Mouse (Mus musculus) MEL (cell line): ENCODE results near the gene Fam57b. TPM values are rescaled to one million over a fixed set of nuclear protein-coding genes. Genes with fewer than 3 reads are reported as not detected.

Source experiments
- DNase-seq: peaks from one replicate; pipeline ENCODE4 v3.0.0; 2011; ENCODE audit warnings: low read depth, low spot score
- H3K27ac ChIP-seq: 2 replicates; pipeline ENCODE4 v1.5.1; 2012; ENCODE audit warnings: low read depth, mild to moderate bottlenecking, control low read depth, low read length, moderate library complexity; ENCODE audit not compliant: control insufficient read depth
- H3K27me3 ChIP-seq, 2 experiments: fragments of 150-350 bp in 1 of 2; sonication (generic) in 1 of 2; 2 replicates each; pipeline ENCODE4 v1.6.1; 2012; ENCODE audit warnings: low read length in 2 of 2, mild to moderate bottlenecking in 2 of 2, improper control_type of control experiment in 1 of 2, moderate library complexity in 1 of 2; ENCODE audit not compliant: insufficient read depth in 2 of 2, control insufficient read depth in 1 of 2
- H3K36me3 ChIP-seq, 2 experiments: 2 replicates each; pipeline ENCODE4 v1.6.1; 2012 to 2014; ENCODE audit warnings: low read length in 2 of 2, improper control_type of control experiment in 1 of 2, inconsistent platforms in 1 of 2, mild to moderate bottlenecking in 1 of 2; ENCODE audit not compliant: insufficient read depth in 2 of 2, control insufficient read depth in 1 of 2
- H3K4me1 ChIP-seq, 2 experiments: fragments of 150-350 bp in 1 of 2; sonication (generic) in 1 of 2; 2 replicates each; pipeline ENCODE4 v1.6.1; 2012; ENCODE audit warnings: low read length in 2 of 2, improper control_type of control experiment in 1 of 2, mild to moderate bottlenecking in 1 of 2; ENCODE audit not compliant: insufficient read depth in 2 of 2, control insufficient read depth in 1 of 2
- H3K4me3 ChIP-seq, 2 experiments: fragments of 150-350 bp in 1 of 2; sonication (generic) in 1 of 2; 2 replicates each; pipeline ENCODE4 v1.5.1; 2012; ENCODE audit warnings: low read depth in 2 of 2, low read length in 2 of 2, mild to moderate bottlenecking in 2 of 2, moderate library complexity in 2 of 2, control low read depth in 1 of 2, improper control_type of control experiment in 1 of 2; ENCODE audit not compliant: control insufficient read depth in 1 of 2, insufficient read depth in 1 of 2
- H3K79me2 ChIP-seq: 2 replicates; pipeline ENCODE4 v1.6.1; 2012; ENCODE audit warnings: mild to moderate bottlenecking, low read length, moderate library complexity; ENCODE audit not compliant: control insufficient read depth, poor library complexity, insufficient read depth
- H3K9ac ChIP-seq: 2 replicates; pipeline ENCODE4 v1.6.1; 2012; ENCODE audit warnings: low read depth, mild to moderate bottlenecking, control low read depth, low read length, moderate library complexity; ENCODE audit not compliant: control insufficient read depth, poor library complexity, severe bottlenecking
- H3K9me3 ChIP-seq: fragments of 150-350 bp; sonication (generic); replicated peaks from 2 replicates; pipeline ENCODE4 v1.6.1; 2012; ENCODE audit warnings: mild to moderate bottlenecking, low read length, improper control_type of control experiment, moderate library complexity; ENCODE audit not compliant: insufficient read depth
- BHLHE40 ChIP-seq: IDR thresholded peaks from 2 replicates; pipeline ENCODE4 v1.6.1; 2012; ENCODE audit warnings: low read depth, mild to moderate bottlenecking, inconsistent platforms, low read length, improper control_type of control experiment, borderline replicate concordance
- CHD1 ChIP-seq: IDR thresholded peaks from 2 replicates; pipeline ENCODE4 v1.6.1; 2012; ENCODE audit warnings: low read depth, mild to moderate bottlenecking, inconsistent platforms, low read length, improper control_type of control experiment
- CTCF ChIP-seq, 3 experiments: IDR thresholded peaks in 2 of 3; conservative IDR thresholded peaks in 1 of 3; 2 replicates each; pipeline ENCODE4 v1.5.1; 2011 to 2012; ENCODE audit warnings: low read length in 3 of 3, low read depth in 2 of 3, mild to moderate bottlenecking in 2 of 3, improper control_type of control experiment in 1 of 3, inconsistent platforms in 1 of 3, mixed read lengths in 1 of 3, moderate library complexity in 1 of 3; ENCODE audit not compliant: control insufficient read depth in 1 of 3, insufficient read depth in 1 of 3, poor library complexity in 1 of 3, severe bottlenecking in 1 of 3
- E2F4 ChIP-seq: IDR thresholded peaks from 2 replicates; pipeline ENCODE4 v1.6.1; 2011; ENCODE audit warnings: low read depth, low read length, improper control_type of control experiment, borderline replicate concordance
- EP300 ChIP-seq, 2 experiments: IDR thresholded peaks; 2 replicates each; pipeline ENCODE4 v1.6.1; 2011; ENCODE audit warnings: improper control_type of control experiment in 2 of 2, low read length in 2 of 2, low read depth in 1 of 2, mild to moderate bottlenecking in 1 of 2
- ETS1 ChIP-seq: IDR thresholded peaks from 2 replicates; pipeline ENCODE4 v1.6.1; 2012; ENCODE audit warnings: low read depth, mild to moderate bottlenecking, inconsistent platforms, low read length, improper control_type of control experiment, moderate library complexity
- HCFC1 ChIP-seq: IDR thresholded peaks from 2 replicates; pipeline ENCODE4 v1.6.1; 2012; ENCODE audit warnings: low read depth, mild to moderate bottlenecking, inconsistent platforms, low read length, improper control_type of control experiment, moderate library complexity
- KAT2A ChIP-seq: conservative IDR thresholded peaks from 2 replicates; pipeline ENCODE4 v1.6.1; 2012; ENCODE audit warnings: low read depth, low read length, improper control_type of control experiment, inconsistent platforms
- MAFK ChIP-seq: IDR thresholded peaks from 2 replicates; pipeline ENCODE4 v1.6.1; 2011; ENCODE audit warnings: low read depth, mild to moderate bottlenecking, low read length, improper control_type of control experiment, borderline replicate concordance
- MAX ChIP-seq: IDR thresholded peaks from 2 replicates; pipeline ENCODE4 v1.6.1; 2011; ENCODE audit warnings: low read length, improper control_type of control experiment
- MAZ ChIP-seq: IDR thresholded peaks from 2 replicates; pipeline ENCODE4 v1.6.1; 2012; ENCODE audit warnings: low read depth, mild to moderate bottlenecking, inconsistent platforms, low read length, improper control_type of control experiment
- NRF1 ChIP-seq: IDR thresholded peaks from 2 replicates; pipeline ENCODE4 v1.6.1; 2014; ENCODE audit warnings: low read depth, mild to moderate bottlenecking, inconsistent platforms, low read length, improper control_type of control experiment, moderate library complexity; ENCODE audit not compliant: poor library complexity, insufficient read depth, severe bottlenecking
- POLR2A ChIP-seq, 2 experiments: IDR thresholded peaks; 2 replicates each; pipeline ENCODE4 v1.6.1; 2011 to 2012; ENCODE audit warnings: low read length in 2 of 2, mild to moderate bottlenecking in 2 of 2, control low read depth in 1 of 2, improper control_type of control experiment in 1 of 2, low read depth in 1 of 2, moderate library complexity in 1 of 2; ENCODE audit not compliant: control insufficient read depth in 1 of 2, insufficient read depth in 1 of 2, poor library complexity in 1 of 2
- POLR2AphosphoS5 ChIP-seq: IDR thresholded peaks from 2 replicates; pipeline ENCODE4 v1.6.1; 2012; ENCODE audit warnings: low read depth, borderline replicate concordance, mild to moderate bottlenecking, inconsistent platforms, low read length, moderate library complexity, mixed read lengths
- RAD21 ChIP-seq: IDR thresholded peaks from 2 replicates; pipeline ENCODE4 v1.6.1; 2011; ENCODE audit warnings: mild to moderate bottlenecking, low read depth, low read length, improper control_type of control experiment
- SIN3A ChIP-seq: IDR thresholded peaks from 2 replicates; pipeline ENCODE4 v1.6.1; 2012; ENCODE audit warnings: low read length, improper control_type of control experiment, inconsistent platforms
- TBP ChIP-seq: IDR thresholded peaks from 2 replicates; pipeline ENCODE4 v1.8.0; 2011; ENCODE audit warnings: low read depth, low read length, improper control_type of control experiment
- TCF12 ChIP-seq: IDR thresholded peaks from 2 replicates; pipeline ENCODE4 v1.6.1; 2014; ENCODE audit warnings: low read depth, mild to moderate bottlenecking, inconsistent platforms, low read length, improper control_type of control experiment, moderate library complexity
- USF1 ChIP-seq: IDR thresholded peaks from 2 replicates; pipeline ENCODE4 v1.6.1; 2014; ENCODE audit warnings: low read depth, mild to moderate bottlenecking, inconsistent platforms, low read length, improper control_type of control experiment, moderate library complexity
- USF2 ChIP-seq, 2 experiments: IDR thresholded peaks; 2 replicates each; pipeline ENCODE4 v1.6.1; 2011 to 2012; ENCODE audit warnings: improper control_type of control experiment in 2 of 2, low read length in 2 of 2, borderline replicate concordance in 1 of 2, inconsistent platforms in 1 of 2, low read depth in 1 of 2, mild to moderate bottlenecking in 1 of 2; ENCODE audit not compliant: insufficient read depth in 1 of 2
- ZNF384 ChIP-seq: IDR thresholded peaks from 2 replicates; pipeline ENCODE4 v1.6.1; 2012; ENCODE audit warnings: low read depth, mild to moderate bottlenecking, inconsistent platforms, low read length, improper control_type of control experiment
- polyA plus RNA-seq, 2 experiments: library from polyadenylated mRNA; stranded (reverse) in 1 of 2; unstranded in 1 of 2; fragments of >175 nt in 1 of 2; fragments of >200 nt in 1 of 2; gene quantifications; 2 replicates each; pipeline versions ENCODE4 v1.2.1 to v1.2.4; 2012; ENCODE audit warnings: low replicate concordance in 2 of 2, low read depth in 1 of 2; ENCODE audit not compliant: insufficient read length in 2 of 2, insufficient read depth in 1 of 2, missing spikeins in 1 of 2
- total RNA-seq: library from RNA; depleted of rRNA; stranded (reverse); fragments of 300-350 nt; gene quantifications from 2 replicates; pipeline ENCODE4 v1.2.3, GENCODE M21; 2012

Gene Fam57b
- total and polyA plus RNA-seq, 3 experiments = 0.50 to 1.7 TPM; not detected in 1

DNA sequence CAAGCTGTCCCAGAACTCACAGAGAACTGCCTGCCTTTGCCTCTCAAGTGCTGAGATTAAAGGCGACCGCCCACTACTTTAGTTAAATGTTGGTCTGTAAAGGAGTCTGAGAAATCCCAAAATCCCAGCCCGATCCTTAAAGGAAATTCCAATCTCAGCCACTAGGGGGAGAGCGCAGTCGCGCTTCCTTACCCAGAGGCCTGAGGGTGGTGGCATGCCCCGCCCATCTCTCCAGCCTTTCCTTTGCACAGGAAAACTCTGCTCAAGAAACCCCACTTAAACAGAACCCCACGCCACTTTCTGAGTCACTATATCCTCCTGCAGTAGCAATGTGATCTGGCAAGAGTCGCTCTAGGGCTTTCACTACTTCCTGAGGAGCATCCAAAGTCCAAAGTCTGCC, 42.6 kb upstream of the Fam57b start (continued):
- TF ChIP-seq MAZ (peak; percentile 53; the same call in 1 of the 2 replicates), USF2 (IDR thresholded peaks at IDR 0.05; ENCODE audit: borderline replicate concordance in 1 of 2, insufficient read depth in 1 of 2, low read depth in 1 of 2, low read length in 2 of 2) (no peak), KAT2A (no peak), POLR2AphosphoS5 (no peak), RAD21 (peak; percentile 66)

DNA sequence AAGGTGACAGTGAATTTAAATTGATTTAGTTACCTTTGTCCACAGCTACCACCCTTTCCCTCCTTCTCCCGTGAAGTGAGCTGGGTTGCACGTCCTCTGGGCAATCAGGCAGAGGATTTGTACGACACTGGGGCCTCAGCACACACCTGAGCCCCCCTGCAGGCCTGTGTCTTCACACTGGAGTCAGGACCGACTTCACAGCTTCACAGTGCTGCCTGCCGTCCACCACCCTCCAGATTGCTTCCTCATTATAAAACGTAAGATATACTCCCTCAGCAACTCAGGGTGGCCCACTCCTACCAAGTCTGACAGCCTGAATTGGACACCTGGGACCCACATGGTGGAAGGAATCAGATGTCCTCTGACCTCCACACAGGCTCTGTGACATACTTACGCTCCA, 38.9 kb upstream of the Fam57b start:
- Histone ChIP-seq H3K36me3 (peaks cover 0 to 2% of the 10 kb centered on the region in 2 experiments; a peak in 2 of 4 replicates), H3K27ac (no peak overlapping the region), H3K9ac (no peak overlapping the region), H3K27me3 (no peaks in the 10 kb centered on the region), H3K4me3 (no peak overlapping the region), H3K9me3 (no peaks in the 10 kb centered on the region), H3K79me2 (no peaks in the 10 kb centered on the region; the same call in 1 of the 2 replicates), H3K4me1 (peaks cover 3 to 12% of the 10 kb centered on the region in 2 experiments)
- TF ChIP-seq EP300 (IDR thresholded peaks at IDR 0.05; ENCODE audit: low read depth in 1 of 2, low read length in 2 of 2) = no peak
- no peak for TF ChIP-seq TCF12
- TF ChIP-seq MAFK = no peak
- no peak for TF ChIP-seq ZNF384
- no peak for TF ChIP-seq HCFC1
- TF ChIP-seq BHLHE40 = no peak
- TF ChIP-seq ETS1 = no peak
- no peak for DNase-seq

DNA sequence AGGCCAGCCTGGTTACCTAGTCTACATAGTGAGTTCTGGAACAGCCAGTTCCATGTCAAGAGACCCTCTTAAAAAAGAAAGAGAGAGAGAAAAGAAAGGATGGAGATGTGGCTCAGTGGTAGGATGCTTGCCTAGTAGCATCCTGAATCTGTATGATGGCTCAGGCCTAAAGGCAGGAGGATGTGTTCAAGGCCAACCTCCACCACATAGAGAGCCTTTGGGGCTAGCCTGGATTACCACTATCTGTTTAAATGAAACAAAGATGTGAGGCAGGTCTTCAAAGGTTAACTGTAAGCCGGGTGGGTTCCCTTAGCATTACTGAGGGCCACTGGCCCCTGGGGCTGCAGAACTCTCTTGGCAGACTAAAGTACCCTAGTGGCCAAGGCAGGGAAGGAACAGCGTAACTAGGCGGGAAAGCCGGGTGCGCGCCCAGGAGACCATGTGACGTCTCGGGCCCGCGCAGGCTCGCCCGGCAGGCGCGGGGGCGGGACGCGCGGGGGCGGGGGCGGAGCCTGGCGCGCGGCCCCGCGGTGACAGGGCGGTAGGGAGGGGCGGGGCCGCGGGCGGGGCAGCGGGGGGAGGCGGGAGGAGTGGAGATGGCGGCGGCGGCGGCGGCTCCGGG, 38.3 kb upstream of the Fam57b start, which contains the start of gene Mapk3:
Gene Mapk3 (plus strand): TSS at position 552 of the 622 bp plus-strand sequence.
- peaks cover 3 to 12% of the 10 kb centered on the region in 2 experiments for H3K4me1 ChIP-seq

More for the DNA sequence above, 38.3 kb upstream of the Fam57b start, which contains the start of gene Mapk3:
- H3K9me3 ChIP-seq = no peaks in the 10 kb centered on the region
- H3K79me2 ChIP-seq = no peaks in the 10 kb centered on the region; the same call in 1 of the 2 replicates
- H3K27me3 ChIP-seq = no peaks in the 10 kb centered on the region
- DNase-seq = peak; percentile 94
- H3K4me3 ChIP-seq = peak within 1 kb of the TSS; percentile 73
- peaks cover 0 to 2% of the 10 kb centered on the region in 2 experiments; a peak in 2 of 4 replicates for H3K36me3 ChIP-seq
- peak within 1 kb of the TSS; percentile 66 for H3K9ac ChIP-seq
- TF ChIP-seq TCF12 = no peak
- TF ChIP-seq CTCF (IDR thresholded peaks at IDR 0.05 in 2 of 3, conservative IDR thresholded peaks at IDR 0.05 in 1 of 3; ENCODE audit: control insufficient read depth in 1 of 3, insufficient read depth in 1 of 3, low read depth in 2 of 3, low read length in 3 of 3, poor library complexity in 1 of 3, severe bottlenecking in 1 of 3) = peak; percentile 52 to 68 (median 62)
- peak; percentile 64 for TF ChIP-seq NRF1
- TF ChIP-seq HCFC1 = no peak
- no peak for TF ChIP-seq TBP
- TF ChIP-seq USF1 = peak; percentile 90
- peak; percentile 82; the same call in 1 of the 2 replicates for TF ChIP-seq E2F4
- peak; percentile 17; the same call in 1 of the 2 replicates for TF ChIP-seq SIN3A
- TF ChIP-seq MAX = peak; percentile 44; the same call in 1 of the 2 replicates
- peak in 1 of 2 experiments; percentile 11; a peak in 1 of 4 replicates for TF ChIP-seq POLR2A (IDR thresholded peaks at IDR 0.05; ENCODE audit: control insufficient read depth in 1 of 2, insufficient read depth in 1 of 2, low read depth in 1 of 2, low read length in 2 of 2, poor library complexity in 1 of 2)
- no peak for TF ChIP-seq CHD1
- no peak within 1 kb of the TSS for H3K27ac ChIP-seq
